Mouse (Mus musculus) thymus, adult 2 months (tissue): ENCODE results near the gene Cep104.

Experiments
- CTCF ChIP-seq: fragments of 200-500 bp; IDR thresholded peaks from 2 replicates; pipeline ENCODE4 v1.5.1; 2012; ENCODE audit warnings: mild to moderate bottlenecking, control low read depth, low read length, moderate library complexity, borderline replicate concordance; ENCODE audit not compliant: control insufficient read depth, poor library complexity, insufficient read depth; ENCODE audit errors: extremely low read depth
- POLR2A ChIP-seq: fragments of 200-500 bp; IDR thresholded peaks from 2 replicates; pipeline ENCODE4 v1.6.1; 2012; ENCODE audit warnings: mild to moderate bottlenecking, low read length, control low read depth, moderate library complexity; ENCODE audit not compliant: control insufficient read depth, poor library complexity, insufficient read depth; ENCODE audit errors: extremely low read depth

- TF ChIP-seq CTCF = no peak
- no peak for TF ChIP-seq POLR2A
Measured at GRCm38 (mm10) chr4:154007759-154008158, 32.8 kb downstream of the Cep104 start.
